Mouse (Mus musculus) brain, embryonic 14.5 days (tissue): ENCODE measurements around the gene Fstl4.

Experiments used
- CTCF ChIP-seq: fragments of 200-500 bp; IDR thresholded peaks from 2 replicates; pipeline ENCODE4 v1.5.1; 2012; ENCODE audit warnings: inconsistent platforms, mild to moderate bottlenecking, moderate library complexity, borderline replicate concordance; ENCODE audit not compliant: insufficient read depth, insufficient read length; ENCODE audit errors: extremely low read depth
- POLR2A ChIP-seq: fragments of 200-500 bp; IDR thresholded peaks from 2 replicates; pipeline ENCODE4 v1.6.1; 2012; ENCODE audit warnings: mild to moderate bottlenecking, inconsistent platforms, borderline replicate concordance; ENCODE audit not compliant: poor library complexity, insufficient read depth, insufficient read length, severe bottlenecking; ENCODE audit errors: extremely low read depth

DNA sequence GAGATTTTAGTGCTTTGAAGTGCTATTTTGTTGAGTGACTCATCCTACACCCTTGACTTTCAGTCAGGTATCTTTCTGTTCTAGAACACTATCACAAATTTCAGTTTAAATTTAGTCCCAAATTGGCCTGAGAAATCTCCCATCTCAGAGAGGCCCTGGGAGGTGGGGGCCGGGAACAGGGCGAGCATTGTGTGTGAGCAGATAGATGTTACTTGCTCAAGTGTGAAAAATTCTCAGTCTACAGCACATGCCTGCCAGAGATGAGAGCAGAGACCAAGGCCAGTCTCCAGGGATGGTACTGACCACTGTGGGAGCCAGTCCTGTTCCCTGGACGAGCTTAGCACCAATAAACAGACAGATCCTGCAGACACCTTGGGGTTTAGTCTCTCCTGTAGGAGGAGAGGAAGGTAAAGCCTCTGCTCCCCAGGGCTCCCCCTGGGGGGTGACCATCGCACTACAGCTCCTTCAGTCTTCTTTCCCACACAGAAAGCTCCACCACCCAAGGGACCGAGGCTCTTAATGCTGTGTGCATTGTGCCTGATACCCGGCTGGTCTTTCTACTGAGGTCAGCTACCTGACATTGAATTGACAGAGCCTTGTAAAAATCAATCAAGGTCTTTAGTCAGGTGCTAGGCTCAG, 393.3 kb downstream of the Fstl4 start:
- no peak for TF ChIP-seq CTCF
- TF ChIP-seq POLR2A = no peak
